Mouse (Mus musculus): ENCODE data around the gene Fyn. TPM values are rescaled to one million over a fixed set of nuclear protein-coding genes. Genes with fewer than 3 reads are reported as not detected.
A peak's percentile ranks its signal among the peaks of the same experiment; 100 is the strongest.

Gene Fyn
- polyA plus RNA-seq, 1 experiment from 2014 or later, result 6.5 TPM

- Histone ChIP-seq H3K27me3 (ENCODE audit: insufficient read depth, low read length) (no peaks in the 10 kb centered on the region), H3K36me3 (replicated peaks; ENCODE audit: insufficient read depth, low read length) (no peaks in the 10 kb centered on the region), H3K9me3 (ENCODE audit: low read length) (no peaks in the 10 kb centered on the region), H3K27ac (ENCODE audit: low read depth) (no peak overlapping the region), H3K4me3 (ENCODE audit: low read depth, low read length) (no peak overlapping the region), H3K4me2 (ENCODE audit: low read depth, low read length) (no peak overlapping the region), H3K4me1 (ENCODE audit: insufficient read depth) (peaks cover 15% of the 10 kb centered on the region), H3K9ac (replicated peaks) (no peak overlapping the region)
- DNase-seq, result no peak
- no peak for ATAC-seq
- TF ChIP-seq EP300 (IDR thresholded peaks at IDR 0.05; ENCODE audit: low read depth) (no peak), CTCF (IDR thresholded peaks at IDR 0.05; ENCODE audit: low read depth) (no peak)
- WGBS (ENCODE audit: insufficient replicate concordance), result 73% methylated on average over 4 of the region's 4 CpGs
Measured at GRCm38 (mm10) chr10:39429661-39430060, 61.0 kb downstream of the Fyn start.

- peaks cover 15% of the 10 kb centered on the region for H3K4me1 ChIP-seq (ENCODE audit: insufficient read depth)
- no peak overlapping the region for H3K4me2 ChIP-seq (ENCODE audit: low read depth, low read length)
- no peak overlapping the region for H3K9ac ChIP-seq (replicated peaks)
- H3K9me3 ChIP-seq (ENCODE audit: low read length), result no peaks in the 10 kb centered on the region
- WGBS (ENCODE audit: insufficient replicate concordance), result 70% methylated on average over 14 of the region's 14 CpGs
- DNase-seq (no peak), ATAC-seq (no peak)
- H3K27ac ChIP-seq (ENCODE audit: low read depth), result no peak overlapping the region
- H3K36me3 ChIP-seq (replicated peaks; ENCODE audit: insufficient read depth, low read length), result no peaks in the 10 kb centered on the region
- H3K4me3 ChIP-seq (ENCODE audit: low read depth, low read length), result no peak overlapping the region
- TF ChIP-seq EP300 (IDR thresholded peaks at IDR 0.05; ENCODE audit: low read depth) (no peak), CTCF (IDR thresholded peaks at IDR 0.05; ENCODE audit: low read depth) (no peak)
- no peaks in the 10 kb centered on the region for H3K27me3 ChIP-seq (ENCODE audit: insufficient read depth, low read length)
Measured at GRCm38 (mm10) chr10:39430074-39430764, 61.6 kb downstream of the Fyn start.

GRCm38 (mm10) chr10:39431265-39431664 lies 62.6 kb downstream of the Fyn start:
- peaks cover 15% of the 10 kb centered on the region for H3K4me1 ChIP-seq (ENCODE audit: insufficient read depth)
- no peak overlapping the region for H3K4me3 ChIP-seq (ENCODE audit: low read depth, low read length)
- WGBS (ENCODE audit: insufficient replicate concordance), result 73% methylated on average over 2 of the region's 2 CpGs
- H3K36me3 ChIP-seq (replicated peaks; ENCODE audit: insufficient read depth, low read length), result no peaks in the 10 kb centered on the region
- H3K27ac ChIP-seq (ENCODE audit: low read depth), result no peak overlapping the region
- DNase-seq (no peak), ATAC-seq (no peak)
- no peaks in the 10 kb centered on the region for H3K9me3 ChIP-seq (ENCODE audit: low read length)
- no peak overlapping the region for H3K9ac ChIP-seq (replicated peaks)
- H3K4me2 ChIP-seq (ENCODE audit: low read depth, low read length), result no peak overlapping the region
- no peaks in the 10 kb centered on the region for H3K27me3 ChIP-seq (ENCODE audit: insufficient read depth, low read length)
- TF ChIP-seq EP300 (IDR thresholded peaks at IDR 0.05; ENCODE audit: low read depth), result no peak
- no peak for TF ChIP-seq CTCF (IDR thresholded peaks at IDR 0.05; ENCODE audit: low read depth)

- no peak overlapping the region; the same call in 1 of the 2 replicates for H3K9ac ChIP-seq (replicated peaks)
- H3K4me3 ChIP-seq (ENCODE audit: low read depth, low read length), result no peak overlapping the region
- no peak for TF ChIP-seq CTCF (IDR thresholded peaks at IDR 0.05; ENCODE audit: low read depth)
- 0 out of 2 replicates have a peak, but pooled peaks have one; percentile 37 for TF ChIP-seq EP300 (IDR thresholded peaks at IDR 0.05; ENCODE audit: low read depth)
- H3K4me1 ChIP-seq (ENCODE audit: insufficient read depth), result peaks cover 15% of the 10 kb centered on the region
- no peaks in the 10 kb centered on the region for H3K27me3 ChIP-seq (ENCODE audit: insufficient read depth, low read length)
- H3K9me3 ChIP-seq (ENCODE audit: low read length), result no peaks in the 10 kb centered on the region
- 56% methylated on average over 14 of the region's 14 CpGs for WGBS (ENCODE audit: insufficient replicate concordance)
- H3K27ac ChIP-seq (ENCODE audit: low read depth), result peak overlapping the region; percentile 80
- DNase-seq (peak; percentile 65), ATAC-seq (peak; percentile 99)
- H3K36me3 ChIP-seq (replicated peaks; ENCODE audit: insufficient read depth, low read length), result no peaks in the 10 kb centered on the region
- H3K4me2 ChIP-seq (ENCODE audit: low read depth, low read length), result 0 out of 2 replicates have a peak overlapping the region, but pooled peaks have one; percentile 31
Measured at GRCm38 (mm10) chr10:39432648-39433568, 64.3 kb downstream of the Fyn start.

- 85% methylated on average over 7 of the region's 7 CpGs for WGBS (ENCODE audit: insufficient replicate concordance)
- Histone ChIP-seq H3K4me3 (ENCODE audit: low read depth, low read length) (no peak overlapping the region), H3K4me2 (ENCODE audit: low read depth, low read length) (no peak overlapping the region), H3K9me3 (ENCODE audit: low read length) (no peaks in the 10 kb centered on the region), H3K9ac (replicated peaks) (no peak overlapping the region), H3K36me3 (replicated peaks; ENCODE audit: insufficient read depth, low read length) (no peaks in the 10 kb centered on the region), H3K4me1 (ENCODE audit: insufficient read depth) (peaks cover 15% of the 10 kb centered on the region), H3K27ac (ENCODE audit: low read depth) (no peak overlapping the region), H3K27me3 (ENCODE audit: insufficient read depth, low read length) (no peaks in the 10 kb centered on the region)
- TF ChIP-seq EP300 (IDR thresholded peaks at IDR 0.05; ENCODE audit: low read depth), result no peak
- TF ChIP-seq CTCF (IDR thresholded peaks at IDR 0.05; ENCODE audit: low read depth), result no peak
- DNase-seq (no peak), ATAC-seq (no peak)
Measured at GRCm38 (mm10) chr10:39433893-39434292, 65.2 kb downstream of the Fyn start.

GRCm38 (mm10) chr10:39434758-39435448 lies 66.2 kb downstream of the Fyn start:
- no peak overlapping the region for H3K4me2 ChIP-seq (ENCODE audit: low read depth, low read length)
- H3K4me3 ChIP-seq (ENCODE audit: low read depth, low read length), result no peak overlapping the region
- H3K9ac ChIP-seq (replicated peaks), result no peak overlapping the region
- TF ChIP-seq EP300 (IDR thresholded peaks at IDR 0.05; ENCODE audit: low read depth) (no peak), CTCF (IDR thresholded peaks at IDR 0.05; ENCODE audit: low read depth) (no peak)
- H3K9me3 ChIP-seq (ENCODE audit: low read length), result no peaks in the 10 kb centered on the region
- H3K27ac ChIP-seq (ENCODE audit: low read depth), result no peak overlapping the region
- no peaks in the 10 kb centered on the region for H3K27me3 ChIP-seq (ENCODE audit: insufficient read depth, low read length)
- ATAC-seq (no peak), DNase-seq (no peak)
- no peaks in the 10 kb centered on the region for H3K36me3 ChIP-seq (replicated peaks; ENCODE audit: insufficient read depth, low read length)
- WGBS (ENCODE audit: insufficient replicate concordance), result 49% methylated on average over 8 of the region's 8 CpGs
- peaks cover 15% of the 10 kb centered on the region for H3K4me1 ChIP-seq (ENCODE audit: insufficient read depth)

Data from liver, postnatal 0 days (tissue).